Mouse (Mus musculus) large intestine, adult 2 months (tissue): ENCODE results near the gene Olfr281. TPM values are rescaled to one million over a fixed set of nuclear protein-coding genes. Genes with fewer than 3 reads are reported as not detected.

ENCODE experiments used
- DNase-seq: peaks from one replicate; pipeline ENCODE4 v3.0.0-alpha.2; 2012; ENCODE audit warnings: low read depth, low spot score
- WGBS: fragments of 180-500 bp; shearing (Covaris S2); methylation state at CpG from one replicate; pipeline ENCODE4 v1.1.7; 2018; 5-methylcytosine and 5-hydroxymethylcytosine counted together
- polyA plus RNA-seq: library from polyadenylated mRNA; depleted of rRNA; stranded (reverse); fragments of >200 nt; gene quantifications from 2 replicates; pipeline ENCODE4 v1.2.3, GENCODE M21; 2012; rRNA removed

The Olfr281 gene
- polyA plus RNA-seq, 1 experiment: not detected

GRCm38 (mm10) chr15:98483907-98484886 is 31.8 kb downstream of the Olfr281 start:
- 28% methylated on average over 18 of the region's 18 CpGs for WGBS
- peak; percentile 31 for DNase-seq

- no peak for DNase-seq
- 94% methylated on average over 8 of the region's 8 CpGs for WGBS
These were observed 34.1 kb downstream of the Olfr281 start for GRCm38 (mm10) chr15:98486433-98487021.

GRCm38 (mm10) chr15:98491332-98491731 is 38.9 kb downstream of the Olfr281 start:
- DNase-seq: peak; percentile 45
- WGBS: 19% methylated on average over 2 of the region's 2 CpGs

- WGBS: 38% methylated on average over 4 of the region's 4 CpGs
- no peak for DNase-seq
These were observed 39.7 kb downstream of the Olfr281 start, which contains the start of gene Olfr279 for GRCm38 (mm10) chr15:98492102-98492501. Olfr279 (plus strand) TSS chr15:98492402.

- DNase-seq: no peak
- 51% methylated on average over 17 of the region's 17 CpGs for WGBS
These were observed 45.2 kb downstream of the Olfr281 start for GRCm38 (mm10) chr15:98497631-98498030.

GRCm38 (mm10) chr15:98503317-98503716 is 50.9 kb downstream of the Olfr281 start:
- no peak for DNase-seq
- 76% methylated on average over 3 of the region's 3 CpGs for WGBS

- 15% methylated on average over 18 of the region's 18 CpGs for WGBS
- no peak for DNase-seq
These were observed 52.1 kb downstream of the Olfr281 start for GRCm38 (mm10) chr15:98504514-98504913.

GRCm38 (mm10) chr15:98506253-98506957 is 54.0 kb downstream of the Olfr281 start:
- DNase-seq: no peak

GRCm38 (mm10) chr15:98507321-98507720 is 54.9 kb downstream of the Olfr281 start:
- no peak for DNase-seq

More at GRCm38 (mm10) chr15:98506253-98506957, 54.0 kb downstream of the Olfr281 start:
- 64% methylated on average over 9 of the region's 9 CpGs for WGBS

GRCm38 (mm10) chr15:98509387-98509786 is 57.0 kb downstream of the Olfr281 start:
- WGBS: 47% methylated on average over 2 of the region's 2 CpGs
- DNase-seq: no peak

More at GRCm38 (mm10) chr15:98507321-98507720, 54.9 kb downstream of the Olfr281 start:
- 75% methylated on average over 6 of the region's 6 CpGs for WGBS

Other genes starting within 250 kb of the Olfr281 start
- 0.07 TPM in 1 of 2 replicates, not detected in the other for gene Gm44579, start 231.6 kb upstream of the Olfr281 start, polyA plus RNA-seq
- 0.27 and 0.40 TPM in 2 replicates for gene Olfr287, start 231.5 kb upstream of the Olfr281 start, polyA plus RNA-seq
- gene Olfr286, start 218.1 kb upstream of the Olfr281 start, polyA plus RNA-seq: 0.12 and 0.14 TPM in 2 replicates
- gene H1fnt, start 195.3 kb upstream of the Olfr281 start, polyA plus RNA-seq: not detected in 2 replicates
- 0.30 and 0.49 TPM in 2 replicates for gene Zfp641, start 156.4 kb upstream of the Olfr281 start, polyA plus RNA-seq
- not detected in 2 replicates for gene Olfr285, start 135.2 kb upstream of the Olfr281 start, polyA plus RNA-seq
- not detected in 2 replicates for gene Olfr284, start 111.6 kb upstream of the Olfr281 start, polyA plus RNA-seq
- gene Olfr283, start 71.6 kb upstream of the Olfr281 start, polyA plus RNA-seq: not detected in 2 replicates
- not detected in 2 replicates for gene Olfr282, start 21.4 kb upstream of the Olfr281 start, polyA plus RNA-seq
- gene OR5BS1P, start 17.3 kb downstream of the Olfr281 start, polyA plus RNA-seq: not detected in 2 replicates
- not detected in 2 replicates for gene Lalba, start 30.1 kb downstream of the Olfr281 start, polyA plus RNA-seq
- not detected in 2 replicates for gene Olfr279, start 39.8 kb downstream of the Olfr281 start, polyA plus RNA-seq
- 30.1 and 33.2 TPM in 2 replicates for gene Kansl2, start 81.7 kb downstream of the Olfr281 start, polyA plus RNA-seq
- 6.7 and 11.6 TPM in 2 replicates for gene Ccnt1, start 118.3 kb downstream of the Olfr281 start, polyA plus RNA-seq
- 3.6 and 4.5 TPM in 2 replicates for gene 4930415O20Rik, start 118.4 kb downstream of the Olfr281 start, polyA plus RNA-seq
- 64.9 and 89.8 TPM in 2 replicates for gene Adcy6, start 157.5 kb downstream of the Olfr281 start, polyA plus RNA-seq
- gene Cacnb3, start 178.3 kb downstream of the Olfr281 start, polyA plus RNA-seq: 42.6 and 44.5 TPM in 2 replicates
- gene Ddx23, start 210.3 kb downstream of the Olfr281 start, polyA plus RNA-seq: 25.0 and 30.3 TPM in 2 replicates
- 1.4 and 1.9 TPM in 2 replicates for gene Rnd1, start 224.9 kb downstream of the Olfr281 start, polyA plus RNA-seq